Mouse (Mus musculus): Measurements from ENCODE around the gene Lhfpl4. TPM values are rescaled to one million over a fixed set of nuclear protein-coding genes. Genes with fewer than 3 reads are reported as not detected.

Lhfpl4 gene
- polyA plus RNA-seq, 1 experiment from 2014 or later, result 29.6 TPM

GRCm38 (mm10) chr6:113184866-113185525 lies 10.2 kb downstream of the Lhfpl4 start:
- H3K27ac ChIP-seq, result no peak overlapping the region
- 86% methylated on average over 21 of the region's 21 CpGs for WGBS
- no peak overlapping the region for H3K4me2 ChIP-seq
- no peak for ATAC-seq
- H3K9ac ChIP-seq, result no peak overlapping the region
- H3K27me3 ChIP-seq, result no peaks in the 10 kb centered on the region
- peaks cover 3% of the 10 kb centered on the region; the same call in 1 of the 2 replicates for H3K4me1 ChIP-seq
- H3K4me3 ChIP-seq, result no peak overlapping the region
- H3K36me3 ChIP-seq (ENCODE audit: poor library complexity, severe bottlenecking), result peaks cover 29% of the 10 kb centered on the region
- no peaks in the 10 kb centered on the region for H3K9me3 ChIP-seq (replicated peaks)

GRCm38 (mm10) chr6:113184163-113184562 lies 11.0 kb downstream of the Lhfpl4 start:
- peaks cover 28% of the 10 kb centered on the region for H3K36me3 ChIP-seq (ENCODE audit: poor library complexity, severe bottlenecking)
- no peak overlapping the region for H3K4me2 ChIP-seq
- H3K27ac ChIP-seq, result no peak overlapping the region
- no peak overlapping the region for H3K9ac ChIP-seq
- H3K9me3 ChIP-seq (replicated peaks), result no peaks in the 10 kb centered on the region
- WGBS, result 82% methylated on average over 9 of the region's 9 CpGs
- no peak for ATAC-seq
- H3K27me3 ChIP-seq, result no peaks in the 10 kb centered on the region
- peaks cover 8% of the 10 kb centered on the region for H3K4me1 ChIP-seq
- no peak overlapping the region for H3K4me3 ChIP-seq

- Histone ChIP-seq H3K9ac (peak overlapping the region; percentile 40), H3K36me3 (ENCODE audit: poor library complexity, severe bottlenecking) (peaks cover 23% of the 10 kb centered on the region), H3K4me2 (peak overlapping the region; percentile 49), H3K4me1 (peaks cover 19% of the 10 kb centered on the region), H3K4me3 (no peak overlapping the region), H3K27me3 (no peaks in the 10 kb centered on the region), H3K9me3 (replicated peaks) (no peaks in the 10 kb centered on the region), H3K27ac (peak overlapping the region; percentile 81)
- peak; percentile 55 for ATAC-seq
- 30% methylated on average over 4 of the region's 4 CpGs for WGBS
Observed at GRCm38 (mm10) chr6:113179195-113179733, 15.9 kb downstream of the Lhfpl4 start.

- 19% methylated on average over 14 of the region's 14 CpGs for WGBS
- H3K27me3 ChIP-seq, result no peaks in the 10 kb centered on the region
- H3K9me3 ChIP-seq (replicated peaks), result no peaks in the 10 kb centered on the region
- peak overlapping the region; percentile 49 for H3K4me2 ChIP-seq
- H3K4me3 ChIP-seq, result no peak overlapping the region; the same call in 1 of the 2 replicates
- peaks cover 19% of the 10 kb centered on the region for H3K4me1 ChIP-seq
- H3K27ac ChIP-seq, result peak overlapping the region; percentile 81
- ATAC-seq, result peak; percentile 92
- 0 out of 2 replicates have a peak overlapping the region, but pooled peaks have one; percentile 40 for H3K9ac ChIP-seq
- H3K36me3 ChIP-seq (ENCODE audit: poor library complexity, severe bottlenecking), result peaks cover 21% of the 10 kb centered on the region
Observed at GRCm38 (mm10) chr6:113178286-113179194, 16.6 kb downstream of the Lhfpl4 start.

- no peak for ATAC-seq
- Histone ChIP-seq H3K27me3 (no peaks in the 10 kb centered on the region), H3K36me3 (ENCODE audit: poor library complexity, severe bottlenecking) (peaks cover 25% of the 10 kb centered on the region), H3K4me3 (no peak overlapping the region), H3K9ac (no peak overlapping the region), H3K9me3 (replicated peaks) (no peaks in the 10 kb centered on the region), H3K4me1 (peaks cover 19% of the 10 kb centered on the region), H3K4me2 (no peak overlapping the region), H3K27ac (no peak overlapping the region)
- WGBS, result 92% methylated on average over 8 of the region's 8 CpGs
Observed at GRCm38 (mm10) chr6:113176613-113177012, 18.6 kb downstream of the Lhfpl4 start.

- peaks cover 19% of the 10 kb centered on the region for H3K4me1 ChIP-seq
- H3K4me2 ChIP-seq, result no peak overlapping the region
- no peak overlapping the region for H3K27ac ChIP-seq
- H3K4me3 ChIP-seq, result no peak overlapping the region
- H3K27me3 ChIP-seq, result no peaks in the 10 kb centered on the region
- no peaks in the 10 kb centered on the region for H3K9me3 ChIP-seq (replicated peaks)
- ATAC-seq, result no peak
- peaks cover 36% of the 10 kb centered on the region for H3K36me3 ChIP-seq (ENCODE audit: poor library complexity, severe bottlenecking)
- 98% methylated on average over 3 of the region's 3 CpGs for WGBS
- H3K9ac ChIP-seq, result no peak overlapping the region
Observed at GRCm38 (mm10) chr6:113175469-113175868, 19.7 kb downstream of the Lhfpl4 start.

GRCm38 (mm10) chr6:113172568-113172967 lies 22.6 kb downstream of the Lhfpl4 start:
- WGBS, result 58% methylated on average over 1 of the region's 1 CpGs
- H3K36me3 ChIP-seq (ENCODE audit: poor library complexity, severe bottlenecking), result peaks cover 41% of the 10 kb centered on the region
- no peak overlapping the region for H3K4me3 ChIP-seq
- no peak overlapping the region for H3K27ac ChIP-seq
- H3K27me3 ChIP-seq, result no peaks in the 10 kb centered on the region
- no peak overlapping the region for H3K9ac ChIP-seq
- H3K4me2 ChIP-seq, result no peak overlapping the region
- H3K9me3 ChIP-seq (replicated peaks), result no peaks in the 10 kb centered on the region
- H3K4me1 ChIP-seq, result no peaks in the 10 kb centered on the region
- ATAC-seq, result 0 out of 2 replicates have a peak, but pooled peaks have one; percentile 16

GRCm38 (mm10) chr6:113172011-113172410 lies 23.2 kb downstream of the Lhfpl4 start:
- H3K9me3 ChIP-seq (replicated peaks), result no peaks in the 10 kb centered on the region
- no peak for ATAC-seq
- no peak overlapping the region for H3K4me2 ChIP-seq
- no peak overlapping the region for H3K9ac ChIP-seq
- H3K27me3 ChIP-seq, result no peaks in the 10 kb centered on the region
- H3K4me1 ChIP-seq, result peaks cover 4% of the 10 kb centered on the region
- H3K4me3 ChIP-seq, result no peak overlapping the region
- peaks cover 41% of the 10 kb centered on the region for H3K36me3 ChIP-seq (ENCODE audit: poor library complexity, severe bottlenecking)
- H3K27ac ChIP-seq, result no peak overlapping the region

- H3K9me3 ChIP-seq (replicated peaks), result no peaks in the 10 kb centered on the region
- peaks cover 32% of the 10 kb centered on the region for H3K36me3 ChIP-seq (ENCODE audit: poor library complexity, severe bottlenecking)
- peaks cover 9% of the 10 kb centered on the region for H3K4me1 ChIP-seq
- H3K27ac ChIP-seq, result no peak overlapping the region
- H3K4me2 ChIP-seq, result no peak overlapping the region
- ATAC-seq, result no peak
- WGBS, result 93% methylated on average over 8 of the region's 8 CpGs
- H3K4me3 ChIP-seq, result no peak overlapping the region
- no peak overlapping the region for H3K9ac ChIP-seq
- H3K27me3 ChIP-seq, result no peaks in the 10 kb centered on the region
Observed at GRCm38 (mm10) chr6:113170651-113171050, 24.5 kb downstream of the Lhfpl4 start.

- Histone ChIP-seq H3K27me3 (no peaks in the 10 kb centered on the region), H3K36me3 (ENCODE audit: poor library complexity, severe bottlenecking) (peaks cover 26% of the 10 kb centered on the region), H3K4me1 (peaks cover 9% of the 10 kb centered on the region), H3K4me3 (no peak overlapping the region), H3K27ac (no peak overlapping the region), H3K9ac (no peak overlapping the region), H3K9me3 (replicated peaks) (no peaks in the 10 kb centered on the region), H3K4me2 (no peak overlapping the region)
- WGBS, result 83% methylated on average over 3 of the region's 3 CpGs
- no peak for ATAC-seq
Observed at GRCm38 (mm10) chr6:113169852-113170251, 25.3 kb downstream of the Lhfpl4 start.

GRCm38 (mm10) chr6:113168316-113168975 lies 26.7 kb downstream of the Lhfpl4 start:
- Histone ChIP-seq H3K9ac (no peak overlapping the region), H3K27me3 (no peaks in the 10 kb centered on the region), H3K4me2 (no peak overlapping the region), H3K4me3 (no peak overlapping the region), H3K4me1 (peaks cover 9% of the 10 kb centered on the region), H3K27ac (no peak overlapping the region), H3K9me3 (replicated peaks) (no peaks in the 10 kb centered on the region), H3K36me3 (ENCODE audit: poor library complexity, severe bottlenecking) (peaks cover 20% of the 10 kb centered on the region)
- WGBS, result 90% methylated on average over 7 of the region's 7 CpGs
- no peak for ATAC-seq
